Mouse (Mus musculus) megakaryocyte-erythroid progenitor cell, adult 5-6 weeks (primary cell): ENCODE measurements around the gene Pmpca. TPM values are rescaled to one million over a fixed set of nuclear protein-coding genes. Genes with fewer than 3 reads are reported as not detected.

ENCODE experiments used
- ATAC-seq: replicated peaks from 2 replicates; pipeline ENCODE4 v1.8.0; 2016; ENCODE audit warnings: mild to moderate bottlenecking, inconsistent platforms; ENCODE audit not compliant: severe bottlenecking, poor library complexity, low FRiP score, low TSS enrichment
- total RNA-seq, 2 experiments: library from RNA; stranded (forward) in 1 of 2; stranded (reverse) in 1 of 2; fragments of 200-1000, 215-1000 nt in 1 of 2; fragments of >200 nt in 1 of 2; fragmentation: Nextera tagmentation in 1 of 2; gene quantifications; 2 replicates each; pipeline ENCODE4 v1.2.3; 2014 to 2017

Gene Pmpca
- total RNA-seq (2014; fragmentation: Nextera tagmentation) (75.8 and 78.0 TPM in 2 replicates), total RNA-seq (2017) (68.3 and 90.5 TPM in 2 replicates)

DNA sequence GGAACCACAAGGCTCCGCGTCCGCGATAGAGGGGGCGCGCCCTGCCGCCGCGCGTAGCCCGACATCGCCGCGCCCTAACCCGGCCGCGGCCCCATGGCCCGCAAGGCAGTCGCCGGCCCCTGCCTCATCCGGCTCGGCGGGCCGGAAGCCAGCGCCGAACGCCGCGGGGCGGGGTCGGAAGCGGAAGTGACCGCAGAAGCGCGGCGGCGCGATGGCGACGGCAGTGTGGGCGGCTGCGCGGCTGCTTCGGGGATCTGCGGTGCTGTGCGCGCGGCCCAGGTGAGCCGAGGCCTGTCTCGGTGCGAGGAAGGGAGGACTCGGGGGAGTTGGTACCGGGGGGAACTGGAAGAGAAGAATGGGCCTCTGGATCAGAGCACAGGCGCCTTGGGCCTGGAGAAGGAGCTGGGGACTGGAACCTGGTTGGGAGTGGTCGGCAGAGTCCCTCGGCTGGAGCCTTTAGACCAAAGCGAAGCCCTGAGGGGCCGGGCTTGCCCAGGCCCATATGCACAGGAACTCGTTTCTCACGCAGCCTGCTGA is at the start of gene Pmpca, which contains the start of gene Entr1:
TSS of gene Pmpca (plus strand) at position 186 of the 537 bp plus-strand sequence.
TSS of gene Entr1 (minus strand) at position 163 of the 537 bp plus-strand sequence.
- peak; percentile 76 for ATAC-seq

- no peak for ATAC-seq
These were observed 47.6 kb upstream of the Pmpca start for GRCm38 (mm10) chr2:26341510-26341981.

GRCm38 (mm10) chr2:26342044-26342443 is 47.1 kb upstream of the Pmpca start:
- ATAC-seq: no peak

DNA sequence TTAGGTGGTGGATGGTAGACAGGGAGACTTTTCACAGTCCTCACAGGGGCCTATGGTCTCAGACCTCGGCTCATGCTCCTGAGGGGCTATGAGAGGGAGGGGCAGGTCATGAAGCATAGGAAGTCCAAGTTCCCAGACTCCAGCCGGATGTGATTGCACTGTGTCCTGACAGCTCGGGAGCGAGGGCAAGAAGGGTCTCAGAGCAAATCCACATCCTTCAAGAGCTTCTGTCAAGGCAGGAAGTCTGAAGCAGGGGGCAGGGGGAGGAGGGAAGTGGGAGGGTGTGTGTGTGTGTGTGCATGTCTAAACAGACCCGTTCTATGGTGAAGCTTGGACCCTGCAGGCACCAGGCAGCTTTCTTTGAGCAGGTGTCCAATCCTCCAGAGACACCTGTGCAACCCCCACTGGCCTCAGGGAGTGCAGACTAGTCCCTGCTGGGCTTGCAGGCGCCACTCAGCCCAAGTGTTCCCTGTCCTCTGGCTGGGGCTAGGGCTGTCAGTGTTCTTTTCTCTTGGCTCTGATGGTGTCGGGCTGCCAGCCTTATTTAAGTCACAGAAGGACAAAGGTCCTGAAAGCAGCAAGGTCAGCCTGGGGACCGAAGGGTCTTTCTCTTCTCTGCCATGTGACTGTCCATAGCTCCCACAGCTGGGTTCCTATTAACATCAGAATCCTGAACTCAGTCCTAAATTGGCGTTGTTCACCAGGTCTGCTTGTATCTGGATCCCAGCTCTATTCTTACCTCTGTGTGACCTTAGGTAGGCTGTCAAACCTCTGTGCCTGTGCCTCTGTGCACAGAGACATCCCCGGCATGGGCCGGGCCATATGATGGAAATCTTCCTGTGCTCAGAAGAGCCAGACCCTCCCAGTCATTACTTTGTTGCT is 46.3 kb upstream of the Pmpca start:
- no peak for ATAC-seq

DNA sequence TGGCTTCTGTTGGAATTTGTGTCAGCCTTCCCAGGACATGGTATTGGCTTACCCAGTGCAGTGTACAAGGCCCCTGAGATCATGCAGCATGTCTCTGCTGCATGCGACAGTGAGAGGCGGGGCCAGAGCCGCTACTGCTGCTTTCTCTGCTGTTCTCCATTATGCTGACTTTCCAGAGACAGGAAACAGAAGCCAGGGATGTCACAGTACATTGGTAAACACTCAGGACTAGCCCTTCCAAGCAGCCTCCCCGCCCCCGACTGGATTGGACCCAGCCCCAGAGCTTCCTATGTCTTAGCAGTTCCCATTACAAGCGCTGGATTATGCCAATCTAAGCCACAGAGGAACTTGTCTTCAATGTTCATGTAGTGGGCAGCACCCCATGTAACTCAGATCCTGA is 40.9 kb upstream of the Pmpca start:
- no peak for ATAC-seq

GRCm38 (mm10) chr2:26351358-26352290 is 37.5 kb upstream of the Pmpca start, which contains the start of gene Dnlz:
Gene Dnlz, minus strand, starts transcription at chr2:26352110.
- ATAC-seq: peak; percentile 83

GRCm38 (mm10) chr2:26352291-26352910 is 36.7 kb upstream of the Pmpca start:
- 0 out of 2 replicates have a peak, but pooled peaks have one; percentile 6 for ATAC-seq

DNA sequence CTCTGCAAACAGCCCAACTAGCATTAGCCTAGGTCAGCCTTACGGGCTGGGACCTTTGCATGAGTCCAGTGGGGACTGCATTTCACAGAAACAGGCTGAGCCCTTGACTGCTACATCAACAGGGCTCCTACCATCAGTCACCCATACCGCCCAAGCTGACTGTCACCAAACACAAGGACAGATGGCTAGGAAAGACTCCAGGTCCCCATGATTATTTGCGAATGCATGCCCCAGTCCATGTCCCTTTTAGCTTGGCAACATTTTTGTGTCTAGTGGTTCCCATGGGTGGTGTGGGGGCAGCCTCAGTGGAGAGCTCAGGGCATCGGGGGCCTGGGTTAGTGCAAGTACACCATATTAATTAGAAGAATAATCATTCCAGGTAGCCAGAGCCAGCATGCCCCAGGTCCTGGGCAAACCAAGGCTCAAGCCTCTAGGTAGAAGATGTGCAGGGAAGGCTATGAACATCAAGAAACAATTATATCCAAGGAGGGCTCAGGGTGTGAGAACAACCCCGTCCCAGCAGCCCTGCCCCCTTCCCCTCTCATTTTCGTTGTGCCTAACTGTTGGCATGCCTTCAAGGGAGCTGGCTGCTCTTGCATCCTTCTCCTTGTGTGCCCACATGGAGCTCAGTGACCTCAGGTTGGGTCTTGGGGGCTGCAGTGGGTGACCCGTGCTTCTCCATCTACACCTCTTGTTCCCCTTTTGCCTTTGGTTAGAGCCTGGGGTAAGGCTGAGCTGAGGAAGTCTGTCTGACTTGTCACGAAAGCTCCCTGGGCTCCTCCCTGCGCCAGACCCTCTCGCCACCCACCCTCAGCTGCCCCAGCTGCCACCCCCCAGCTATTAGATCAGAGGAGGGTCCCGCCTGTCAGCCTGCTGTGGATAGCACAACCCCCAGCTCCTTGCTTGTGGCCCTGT is 35.8 kb upstream of the Pmpca start:
- no peak for ATAC-seq

DNA sequence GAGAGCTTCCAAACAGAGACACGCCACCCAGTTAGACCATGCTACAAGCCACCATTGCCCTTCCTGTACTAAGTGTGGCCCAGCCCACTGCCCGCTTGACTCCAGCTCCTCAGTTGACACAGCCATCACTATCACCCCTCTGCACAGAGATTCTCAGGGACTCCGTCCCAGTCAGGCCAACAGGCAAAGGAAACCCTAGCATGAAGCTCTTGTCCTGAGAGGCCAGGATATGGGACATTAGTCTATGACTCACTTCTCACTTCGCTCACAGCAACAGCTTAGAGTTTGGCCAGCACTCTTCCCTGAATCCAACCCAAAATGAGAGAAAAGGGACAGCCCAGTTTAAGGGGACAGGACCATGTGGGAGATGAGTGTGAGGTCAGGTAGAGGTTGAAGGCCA is 34.7 kb upstream of the Pmpca start:
- no peak for ATAC-seq

- no peak for ATAC-seq
These were observed 32.9 kb upstream of the Pmpca start for GRCm38 (mm10) chr2:26356231-26356630.

DNA sequence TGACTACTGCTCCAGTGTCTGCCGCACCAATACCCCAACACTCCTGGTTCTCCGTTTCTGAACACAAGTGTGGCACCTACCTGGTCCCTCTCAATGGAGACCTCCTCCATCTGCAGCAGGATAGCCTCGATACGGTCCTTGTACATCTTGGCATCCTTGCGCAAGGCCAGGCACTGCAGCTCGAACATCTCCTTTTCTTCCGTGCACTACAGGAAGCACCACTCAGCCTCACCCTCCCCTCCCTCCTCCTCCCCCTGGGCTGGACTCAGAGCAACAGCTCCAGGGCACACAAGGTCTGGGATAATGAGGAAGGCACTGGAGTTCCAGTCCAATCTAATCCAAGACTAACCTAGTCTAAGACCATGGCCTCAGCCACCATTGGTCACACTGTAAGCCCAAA is 32.5 kb upstream of the Pmpca start:
- ATAC-seq: no peak

- no peak for ATAC-seq
These were observed 31.7 kb upstream of the Pmpca start for GRCm38 (mm10) chr2:26357484-26357883.

- no peak for ATAC-seq
These were observed 30.3 kb upstream of the Pmpca start for GRCm38 (mm10) chr2:26358667-26359320.

DNA sequence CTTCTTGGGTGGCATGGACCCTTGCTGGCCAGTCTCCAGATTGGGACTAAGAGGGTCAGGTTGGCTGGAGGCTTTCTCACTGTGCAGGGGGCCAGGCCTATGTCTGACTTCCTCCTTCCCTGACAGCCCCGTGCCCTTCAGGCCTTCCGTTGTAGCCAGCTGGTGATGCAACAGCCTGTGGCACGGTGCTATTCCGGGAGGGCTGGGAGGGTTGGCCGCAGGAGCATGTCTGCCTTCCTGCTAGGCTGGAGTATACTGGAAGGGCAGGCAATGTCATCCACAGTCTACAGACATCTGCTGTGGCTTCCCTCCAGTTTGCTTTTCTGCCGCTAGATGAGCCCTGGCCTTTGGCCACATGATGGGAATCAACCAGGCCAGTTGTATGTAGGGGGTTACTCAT is 29.2 kb upstream of the Pmpca start:
- ATAC-seq: no peak

- no peak for ATAC-seq
These were observed 28.4 kb upstream of the Pmpca start, which contains the start of gene Card9 for GRCm38 (mm10) chr2:26360772-26361171. Gene Card9, minus strand, starts transcription at chr2:26360918.

- no peak for ATAC-seq
These were observed 26.1 kb upstream of the Pmpca start for GRCm38 (mm10) chr2:26362991-26363390.

DNA sequence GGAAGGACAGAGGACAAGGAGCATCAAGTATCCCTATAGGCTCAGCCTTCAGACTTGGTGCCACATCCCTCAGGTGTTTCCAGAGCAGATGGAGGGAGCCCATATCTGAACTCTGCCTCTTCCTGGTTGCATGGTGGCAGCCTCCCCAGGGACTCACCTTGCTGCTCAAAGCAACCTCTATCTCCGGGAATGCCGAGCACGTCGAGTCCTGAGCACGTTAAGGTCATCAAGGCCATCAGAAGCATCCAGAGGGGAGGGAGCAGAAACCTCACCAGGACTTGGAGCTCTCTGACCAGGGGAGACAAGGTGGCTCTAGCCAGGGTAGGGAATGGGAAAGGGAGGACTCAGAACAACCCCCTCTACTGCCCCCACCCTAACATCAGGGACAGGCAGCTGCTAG is 25.7 kb upstream of the Pmpca start:
- ATAC-seq: no peak
